Mouse (Mus musculus): Measurements from ENCODE around the gene Qrich1. TPM values are rescaled to one million over a fixed set of nuclear protein-coding genes. Genes with fewer than 3 reads are reported as not detected.
"Not testable (repeated sequence)": the region's sequence is repeated elsewhere in the genome, so short reads cannot be mapped to it uniquely, and the experiment has no call there.

The Qrich1 gene
- polyA plus RNA-seq, 1 experiment from 2014 or later, result 112 TPM

- WGBS, result 5% methylated on average over 51 of the region's 51 CpGs
- H3K4me2 ChIP-seq, result peak within 1 kb of the TSS; percentile 69
Observed at GRCm38 (mm10) chr9:108578545-108579343, 62.1 kb downstream of the Qrich1 start, which contains the start of gene Wdr6. Gene Wdr6 (minus strand): TSS chr9:108578739.

GRCm38 (mm10) chr9:108579344-108579690, 62.7 kb downstream of the Qrich1 start:
- no peak for ATAC-seq (ENCODE audit: insufficient number of reproducible peaks, low FRiP score, low TSS enrichment, low read depth)
- 67% methylated on average over 5 of the region's 5 CpGs for WGBS
- peaks cover 40% of the 10 kb centered on the region for H3K4me1 ChIP-seq
- H3K4me2 ChIP-seq, result peak overlapping the region; percentile 69
- peaks cover 29% of the 10 kb centered on the region for H3K36me3 ChIP-seq
- no peak overlapping the region for H3K9ac ChIP-seq
- peak overlapping the region; percentile 93 for H3K27ac ChIP-seq
- no peaks in the 10 kb centered on the region for H3K9me3 ChIP-seq
- H3K27me3 ChIP-seq, result no peaks in the 10 kb centered on the region
- H3K4me3 ChIP-seq, result peak overlapping the region; percentile 73

More at GRCm38 (mm10) chr9:108578545-108579343, 62.1 kb downstream of the Qrich1 start, which contains the start of gene Wdr6:
- Histone ChIP-seq H3K27me3 (no peaks in the 10 kb centered on the region), H3K27ac (peak within 1 kb of the TSS; percentile 93), H3K4me3 (peak within 1 kb of the TSS; percentile 73), H3K36me3 (peaks cover 35% of the 10 kb centered on the region), H3K4me1 (peaks cover 46% of the 10 kb centered on the region), H3K9me3 (no peaks in the 10 kb centered on the region), H3K9ac (peak within 1 kb of the TSS; percentile 74)
- ATAC-seq (ENCODE audit: insufficient number of reproducible peaks, low FRiP score, low TSS enrichment, low read depth), result peak; percentile 96

GRCm38 (mm10) chr9:108587571-108588180, 71.1 kb downstream of the Qrich1 start:
- 5% methylated on average over 14 of the region's 14 CpGs for WGBS

GRCm38 (mm10) chr9:108589229-108589628, 72.6 kb downstream of the Qrich1 start:
- Histone ChIP-seq H3K9ac (no peak overlapping the region), H3K27ac (no peak overlapping the region), H3K4me2 (no peak overlapping the region), H3K9me3 (no peaks in the 10 kb centered on the region), H3K36me3 (no peaks in the 10 kb centered on the region), H3K4me1 (peaks cover 17% of the 10 kb centered on the region), H3K4me3 (no peak overlapping the region), H3K27me3 (no peaks in the 10 kb centered on the region)
- no peak for ATAC-seq (ENCODE audit: insufficient number of reproducible peaks, low FRiP score, low TSS enrichment, low read depth)
- WGBS, result 63% methylated on average over 5 of the region's 5 CpGs

More at GRCm38 (mm10) chr9:108587571-108588180, 71.1 kb downstream of the Qrich1 start:
- Histone ChIP-seq H3K27ac (peak overlapping the region; percentile 69), H3K4me1 (peaks cover 17% of the 10 kb centered on the region), H3K36me3 (0 out of 2 replicates have a peak, but pooled peaks cover 4% of the 10 kb centered on the region), H3K27me3 (no peaks in the 10 kb centered on the region), H3K4me3 (no peak overlapping the region), H3K4me2 (peak overlapping the region; percentile 29), H3K9ac (no peak overlapping the region), H3K9me3 (no peaks in the 10 kb centered on the region)
- ATAC-seq (ENCODE audit: insufficient number of reproducible peaks, low FRiP score, low TSS enrichment, low read depth), result peak; percentile 80

- ATAC-seq (ENCODE audit: insufficient number of reproducible peaks, low FRiP score, low TSS enrichment, low read depth), result no peak
- no peak overlapping the region for H3K9ac ChIP-seq
- H3K36me3 ChIP-seq, result no peaks in the 10 kb centered on the region
- H3K27me3 ChIP-seq, result no peaks in the 10 kb centered on the region
- no peaks in the 10 kb centered on the region for H3K9me3 ChIP-seq
- peaks cover 20% of the 10 kb centered on the region for H3K4me1 ChIP-seq
- WGBS, result 87% methylated on average over 4 of the region's 4 CpGs
- H3K4me3 ChIP-seq, result no peak overlapping the region
- H3K27ac ChIP-seq, result no peak overlapping the region
- no peak overlapping the region for H3K4me2 ChIP-seq
Observed at GRCm38 (mm10) chr9:108591462-108591861, 74.9 kb downstream of the Qrich1 start.

- WGBS, result 80% methylated on average over 3 of the region's 3 CpGs
- no peak for ATAC-seq (ENCODE audit: insufficient number of reproducible peaks, low FRiP score, low TSS enrichment, low read depth)
- Histone ChIP-seq H3K4me2 (no peak overlapping the region), H3K4me3 (no peak overlapping the region), H3K9ac (no peak overlapping the region), H3K27ac (no peak overlapping the region), H3K9me3 (no peaks in the 10 kb centered on the region), H3K4me1 (peaks cover 18% of the 10 kb centered on the region; the same call in 1 of the 2 replicates), H3K36me3 (no peaks in the 10 kb centered on the region), H3K27me3 (no peaks in the 10 kb centered on the region)
Observed at GRCm38 (mm10) chr9:108594354-108594753, 77.7 kb downstream of the Qrich1 start.

GRCm38 (mm10) chr9:108596998-108597764, 80.6 kb downstream of the Qrich1 start, which contains the start of gene P4htm:
Gene P4htm (minus strand): TSS chr9:108597667.
- Histone ChIP-seq H3K27ac (peak within 1 kb of the TSS; percentile 17; the same call in 1 of the 2 replicates), H3K4me3 (peak within 1 kb of the TSS; percentile 76), H3K4me2 (peak within 1 kb of the TSS; percentile 91), H3K36me3 (peaks cover 3% of the 10 kb centered on the region; the same call in 1 of the 2 replicates), H3K27me3 (no peaks in the 10 kb centered on the region), H3K9ac (peak within 1 kb of the TSS; percentile 54), H3K4me1 (peaks cover 18% of the 10 kb centered on the region; the same call in 1 of the 2 replicates), H3K9me3 (no peaks in the 10 kb centered on the region)
- ATAC-seq (ENCODE audit: insufficient number of reproducible peaks, low FRiP score, low TSS enrichment, low read depth), result peak; percentile 79
- WGBS, result 2% methylated on average over 69 of the region's 69 CpGs

DNA sequence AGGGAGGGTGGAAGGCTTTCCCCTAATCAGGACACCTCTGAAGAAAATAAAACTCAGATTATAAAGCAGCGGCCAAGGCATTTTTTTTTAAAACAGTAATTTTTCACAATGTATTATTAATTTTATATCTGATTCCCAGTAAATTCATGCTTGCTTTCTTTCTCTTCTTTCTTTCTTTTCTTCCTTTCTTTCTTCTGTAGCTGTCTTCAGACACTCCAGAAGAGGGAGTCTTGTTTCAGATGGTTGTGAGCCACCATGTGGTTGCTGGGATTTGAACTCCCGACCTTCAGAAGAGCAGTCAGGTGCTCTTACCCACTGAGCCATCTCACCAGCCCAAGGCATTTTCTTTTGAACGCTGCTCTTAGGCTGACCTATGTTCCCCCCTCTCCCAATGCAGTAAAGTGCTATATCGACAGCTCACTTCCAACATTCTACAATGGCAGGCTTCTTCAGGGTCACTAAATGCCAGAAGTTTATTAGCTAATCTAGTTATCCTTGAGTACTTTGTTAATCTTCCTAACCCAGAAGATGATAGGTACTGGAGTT, 82.5 kb downstream of the Qrich1 start:
- no peaks in the 10 kb centered on the region for H3K9me3 ChIP-seq
- ATAC-seq (ENCODE audit: insufficient number of reproducible peaks, low FRiP score, low TSS enrichment, low read depth), result no peak
- H3K4me2 ChIP-seq, result no peak overlapping the region
- no peak overlapping the region for H3K4me3 ChIP-seq
- H3K27me3 ChIP-seq, result no peaks in the 10 kb centered on the region
- 72% methylated on average over 4 of the region's 4 CpGs for WGBS
- peaks cover 18% of the 10 kb centered on the region; the same call in 1 of the 2 replicates for H3K4me1 ChIP-seq
- peaks cover 22% of the 10 kb centered on the region for H3K36me3 ChIP-seq
- H3K9ac ChIP-seq, result no peak overlapping the region
- no peak overlapping the region for H3K27ac ChIP-seq

DNA sequence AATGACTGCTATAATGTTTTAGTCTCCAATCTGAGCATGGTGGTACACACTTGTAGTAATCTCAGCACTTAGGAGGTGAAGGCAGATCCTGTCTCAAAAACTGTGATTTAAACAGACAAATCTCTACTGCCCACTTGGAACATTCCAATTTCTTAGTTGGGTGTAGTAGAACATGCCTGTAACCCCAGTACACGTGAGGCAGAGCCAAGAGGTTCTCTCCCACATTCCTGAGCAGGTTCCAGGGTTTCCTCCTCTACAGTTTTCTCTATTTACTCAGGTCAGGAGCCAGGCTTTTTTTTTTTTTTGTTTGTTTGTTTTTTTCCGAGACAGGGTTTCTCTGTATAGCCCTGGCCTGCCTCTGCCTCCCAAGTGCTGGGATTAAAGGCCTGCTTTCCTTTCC, 83.4 kb downstream of the Qrich1 start:
- Histone ChIP-seq H3K9ac (no peak overlapping the region), H3K27me3 (no peaks in the 10 kb centered on the region), H3K4me2 (no peak overlapping the region), H3K9me3 (no peaks in the 10 kb centered on the region), H3K36me3 (peaks cover 31% of the 10 kb centered on the region), H3K4me3 (no peak overlapping the region), H3K27ac (no peak overlapping the region), H3K4me1 (peaks cover 18% of the 10 kb centered on the region; the same call in 1 of the 2 replicates)
- no peak for ATAC-seq (ENCODE audit: insufficient number of reproducible peaks, low FRiP score, low TSS enrichment, low read depth)
- 48% methylated on average over 2 of the region's 2 CpGs for WGBS

DNA sequence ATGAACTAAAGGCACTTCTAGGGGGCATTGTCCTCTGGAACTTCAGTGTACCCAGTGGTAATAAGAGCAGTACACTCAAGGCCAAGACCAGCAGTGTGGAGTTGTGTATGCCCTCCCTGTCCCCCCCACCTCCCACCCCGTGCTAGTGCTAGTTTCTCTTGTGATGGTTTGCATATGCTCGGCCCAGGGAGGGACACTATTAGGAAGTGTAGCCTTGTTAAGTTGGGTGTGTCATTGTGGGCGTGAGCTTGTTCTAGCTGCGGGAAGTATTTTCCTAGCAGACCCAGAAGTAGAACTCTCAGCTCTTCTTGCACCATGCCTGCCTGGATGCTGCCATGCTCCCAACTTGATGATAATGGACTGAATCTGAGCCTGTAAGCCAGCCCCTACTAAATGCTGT, 85.4 kb downstream of the Qrich1 start:
- Histone ChIP-seq H3K9me3 (no peaks in the 10 kb centered on the region), H3K36me3 (peaks cover 48% of the 10 kb centered on the region)
- WGBS, result 74% methylated on average over 4 of the region's 4 CpGs

DNA sequence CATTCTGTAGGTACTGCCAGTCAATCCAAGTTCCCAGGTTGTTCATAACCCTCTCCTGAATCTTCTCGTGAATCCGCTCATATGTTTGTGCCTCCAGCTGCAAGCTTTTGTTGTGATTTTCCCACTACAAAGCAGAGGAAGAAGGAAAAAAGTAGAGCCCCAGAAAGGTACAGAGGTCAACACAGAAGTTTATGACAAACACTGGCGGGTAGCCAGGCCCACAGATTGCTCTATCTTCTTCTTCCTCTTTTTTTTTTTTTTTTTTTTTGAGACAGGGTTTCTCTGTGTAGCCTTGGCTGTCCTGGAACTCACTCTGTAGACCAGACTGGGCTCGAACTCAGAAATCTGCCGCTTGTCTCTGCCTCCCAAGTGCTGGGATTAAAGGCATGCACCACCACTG, 91.3 kb downstream of the Qrich1 start:
- not testable (repeated sequence) for H3K4me2 ChIP-seq; H3K4me1 ChIP-seq; H3K9me3 ChIP-seq; H3K27ac ChIP-seq; ATAC-seq (ENCODE audit: insufficient number of reproducible peaks, low FRiP score, low TSS enrichment, low read depth); H3K9ac ChIP-seq; H3K4me3 ChIP-seq; H3K27me3 ChIP-seq
- H3K36me3 ChIP-seq, result peaks cover 95% of the 10 kb centered on the region
- 88% methylated on average over 5 of the region's 5 CpGs for WGBS

More for the DNA sequence above, 85.4 kb downstream of the Qrich1 start:
- ATAC-seq (ENCODE audit: insufficient number of reproducible peaks, low FRiP score, low TSS enrichment, low read depth), result no peak
- no peaks in the 10 kb centered on the region for H3K27me3 ChIP-seq
- no peak overlapping the region for H3K4me2 ChIP-seq
- H3K27ac ChIP-seq, result no peak overlapping the region
- no peak overlapping the region for H3K4me3 ChIP-seq
- no peak overlapping the region for H3K9ac ChIP-seq
- peaks cover 10% of the 10 kb centered on the region; the same call in 1 of the 2 replicates for H3K4me1 ChIP-seq

Measured in limb, embryonic 15.5 days (tissue).